Mouse (Mus musculus): ENCODE results near the gene Cacng2.
"Not testable (repeated sequence)": the region's sequence is repeated elsewhere in the genome, so short reads cannot be mapped to it uniquely, and the experiment has no call there.

Cacng2 gene

DNA sequence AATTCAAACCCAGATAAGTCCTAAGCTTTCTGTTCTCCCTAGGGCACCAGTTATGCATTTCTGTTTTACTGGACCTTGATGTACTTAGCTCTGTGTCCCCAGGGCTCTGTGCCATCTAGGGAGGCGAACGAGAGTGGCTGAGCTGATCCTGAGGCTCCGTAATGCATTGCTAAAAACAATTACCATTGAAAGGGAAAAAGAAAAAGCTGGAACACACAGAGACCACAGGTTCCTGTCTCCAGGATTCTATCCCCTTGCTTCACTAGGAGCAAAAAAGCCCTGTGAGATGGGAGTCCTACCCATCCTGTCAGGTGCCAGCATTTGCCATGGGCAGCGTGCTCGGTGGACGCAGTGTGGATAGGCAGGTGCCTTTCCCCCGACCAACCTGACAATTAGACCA, 38.4 kb downstream of the Cacng2 start:
- no peak for DNase-seq

DNA sequence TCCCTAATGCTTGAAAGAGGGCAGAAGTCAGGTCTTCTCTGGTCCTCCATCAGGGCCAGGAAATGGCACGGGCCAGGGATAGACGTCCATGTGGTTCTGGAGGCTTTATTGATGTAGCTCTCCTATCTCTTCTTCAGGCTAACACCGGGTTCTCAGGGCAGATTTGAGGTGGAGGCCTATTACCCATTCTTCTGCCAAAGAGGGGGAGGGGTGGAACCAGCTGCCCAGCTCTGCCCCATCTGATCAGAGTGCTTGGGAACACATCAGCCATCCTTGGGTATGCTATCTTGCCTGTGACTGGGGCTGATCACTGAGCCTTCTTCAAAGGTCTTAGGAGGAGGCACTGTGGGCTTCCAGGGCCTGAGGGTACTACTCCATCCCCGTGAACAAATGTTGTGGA, 39.5 kb downstream of the Cacng2 start:
- DNase-seq: no peak

DNA sequence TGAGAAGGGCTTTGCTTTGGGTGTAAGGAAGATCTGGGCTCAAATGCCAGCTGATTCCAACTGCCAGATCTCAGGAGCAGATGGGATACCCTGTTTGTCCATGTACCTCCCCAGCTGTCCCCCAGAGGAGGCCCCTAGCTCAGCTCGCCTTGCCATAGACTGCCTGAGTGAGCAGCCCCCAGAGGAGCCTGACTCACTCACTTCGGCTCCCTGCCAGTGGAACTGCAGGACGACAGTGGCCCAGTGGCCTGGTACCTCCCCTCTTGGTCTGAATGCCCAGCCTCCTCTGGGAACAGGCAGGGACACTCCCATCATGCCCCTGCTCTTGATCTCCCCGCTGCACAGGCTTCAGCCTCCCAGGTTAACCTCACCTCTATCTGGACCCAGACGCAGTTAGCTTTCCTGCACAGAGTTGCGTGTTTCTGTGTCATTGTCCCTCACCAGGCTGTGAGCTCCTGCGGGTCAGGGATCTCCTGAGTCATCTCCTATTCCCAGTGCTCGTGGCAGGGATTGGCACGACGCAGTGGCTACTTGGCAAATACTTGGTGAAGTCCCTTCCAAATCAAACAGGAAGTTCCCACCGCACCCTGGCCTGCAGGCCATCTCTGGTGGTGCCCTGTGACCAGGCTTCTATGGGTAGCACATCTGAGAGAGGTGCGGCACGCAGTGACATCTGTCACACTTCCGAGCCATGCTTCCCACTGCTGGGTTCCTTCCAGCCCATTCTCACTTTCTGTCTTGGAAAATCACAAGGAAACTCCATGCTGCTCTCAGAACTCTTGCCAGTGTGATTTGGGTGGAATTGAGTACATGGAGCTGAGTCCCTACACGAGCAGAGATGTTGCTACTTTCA, 40.8 kb downstream of the Cacng2 start:
- DNase-seq: peak; percentile 36

DNA sequence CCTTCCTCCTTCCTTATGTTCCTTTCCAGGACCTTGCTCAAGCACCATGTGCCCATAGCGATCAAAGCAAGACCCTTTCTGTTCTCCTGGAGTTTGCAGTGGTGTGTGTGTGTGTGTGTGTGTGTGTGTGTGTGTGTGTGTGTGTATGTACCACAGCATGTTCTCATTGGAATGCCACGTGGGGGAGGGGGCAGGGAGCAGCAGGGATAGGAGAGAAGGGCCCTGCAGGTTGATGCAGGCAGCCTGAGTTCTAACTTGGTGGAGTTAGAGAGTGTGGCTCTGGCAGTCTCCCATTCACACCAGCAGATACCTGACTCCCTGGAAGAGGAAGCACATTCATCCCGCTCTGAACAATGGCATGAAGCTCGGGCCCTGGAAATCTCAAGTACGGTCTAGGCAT, 41.6 kb downstream of the Cacng2 start:
- no peak for DNase-seq

DNA sequence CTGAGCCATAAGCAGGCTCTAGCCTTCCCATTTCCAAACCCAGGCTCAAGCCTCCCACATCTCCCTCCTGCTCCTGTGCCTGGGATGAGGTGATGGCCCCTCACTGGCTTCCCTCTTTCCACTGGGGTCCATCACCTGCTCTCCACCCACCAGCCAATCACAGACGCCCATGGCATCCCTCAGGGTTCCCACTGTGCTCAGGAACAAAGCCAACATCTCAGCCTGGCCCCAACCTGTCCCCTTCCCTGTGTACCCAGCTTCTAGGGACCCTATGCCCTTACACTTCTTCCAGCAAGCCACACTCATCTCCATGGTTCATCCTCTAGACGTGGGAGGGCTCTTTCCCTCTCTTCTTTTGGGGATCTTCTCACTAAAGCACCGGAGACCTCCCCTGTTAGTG, 43.9 kb downstream of the Cacng2 start:
- DNase-seq: no peak

DNA sequence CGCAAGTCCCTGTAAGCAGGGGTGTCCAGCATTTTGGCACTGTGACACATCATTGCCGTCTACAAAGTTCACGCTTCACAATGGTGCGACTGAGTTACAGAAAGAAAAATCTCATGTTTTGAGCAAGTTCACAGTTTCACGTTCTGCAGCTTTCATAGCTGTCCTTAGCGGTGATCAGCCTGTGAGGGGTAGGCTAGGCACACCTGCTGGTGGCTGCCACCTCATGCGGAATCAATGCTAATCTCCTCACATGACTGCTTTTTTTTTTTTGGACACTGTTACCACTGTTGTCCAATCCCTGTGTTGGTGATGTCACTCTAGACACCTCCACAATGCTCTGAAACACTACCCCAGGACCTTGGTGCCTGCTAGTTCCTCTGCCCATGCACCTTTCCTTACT, 46.7 kb downstream of the Cacng2 start:
- DNase-seq: no peak

DNA sequence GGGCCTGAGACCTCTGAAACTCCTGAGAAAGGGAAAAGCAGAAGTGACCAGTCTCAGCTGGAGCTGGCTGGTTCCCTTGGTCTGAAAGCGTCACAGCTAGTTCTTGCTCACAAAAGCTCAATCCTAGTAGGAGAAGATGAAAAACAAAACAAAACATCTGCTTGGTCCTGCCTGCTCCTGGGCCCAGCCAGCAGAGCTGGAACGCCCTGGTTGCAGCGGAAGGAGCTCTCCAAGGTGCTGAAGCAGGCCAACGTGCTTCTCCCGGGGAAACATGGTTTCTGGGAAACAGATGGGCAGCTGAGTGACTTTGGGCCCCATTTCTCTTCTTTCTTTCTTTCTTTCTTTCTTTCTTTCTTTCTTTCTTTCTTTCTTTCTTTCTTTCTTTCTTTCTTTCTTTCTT, 53.4 kb downstream of the Cacng2 start:
- no peak for DNase-seq

DNA sequence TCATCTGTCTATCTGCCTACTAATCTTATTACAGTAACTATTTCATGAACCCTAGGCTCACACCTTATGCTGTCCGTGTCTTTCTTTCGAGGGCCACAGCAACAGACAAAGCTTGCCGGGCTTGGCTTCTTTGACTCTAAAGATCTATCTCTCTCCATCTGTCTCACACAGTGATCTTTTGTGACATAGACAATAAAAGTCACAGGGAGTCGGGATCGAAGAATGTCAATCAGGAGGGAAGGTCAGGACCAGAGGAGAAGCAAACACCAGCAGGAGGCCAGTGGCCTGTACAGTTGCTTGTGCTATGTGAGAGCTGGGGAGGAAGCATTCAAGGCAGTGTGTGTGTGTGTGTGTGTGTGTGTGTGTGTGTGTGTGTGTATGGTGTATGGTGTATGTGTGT, 54.3 kb downstream of the Cacng2 start:
- no peak for DNase-seq

DNA sequence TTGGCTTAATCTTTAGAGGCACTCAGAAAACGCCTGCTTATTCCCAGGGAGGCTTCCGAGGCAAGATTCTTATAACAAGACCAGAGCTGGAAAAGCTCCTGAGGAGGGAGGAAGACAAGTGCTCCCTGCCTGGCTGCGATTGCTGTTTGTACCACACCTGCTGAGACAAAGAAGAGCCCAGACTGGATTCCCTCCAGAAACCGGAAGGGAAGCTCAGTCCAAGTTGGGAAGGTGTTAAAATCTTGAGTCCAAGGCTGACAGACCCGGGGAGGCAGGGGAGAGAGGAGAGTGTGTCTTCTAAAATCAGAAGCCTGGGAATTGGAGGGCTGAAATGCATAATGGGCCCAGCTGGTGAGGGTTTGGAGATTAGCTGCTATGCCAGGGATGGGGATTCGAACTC, 55.5 kb downstream of the Cacng2 start:
- peak; percentile 39 for DNase-seq

DNA sequence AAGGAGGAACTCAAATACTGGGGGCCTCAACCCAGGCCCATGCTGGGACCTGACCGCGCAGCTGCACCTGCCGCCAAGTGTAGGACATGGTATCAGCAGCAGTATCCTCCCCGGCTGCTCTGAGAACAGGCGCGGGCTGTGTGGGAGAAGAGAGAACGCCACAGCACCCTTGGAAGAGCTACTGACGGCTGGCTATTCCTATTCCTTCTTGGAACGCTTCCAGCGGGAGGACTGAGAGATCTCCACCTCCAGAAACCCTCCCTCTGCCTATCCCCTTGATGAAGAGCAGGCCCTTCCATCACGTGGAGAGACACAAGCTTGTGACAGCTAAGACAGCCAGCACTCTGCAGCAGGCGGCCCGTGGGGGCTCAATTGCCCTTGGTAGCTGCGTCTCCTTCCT, 57.4 kb downstream of the Cacng2 start:
- peak; percentile 57 for DNase-seq

DNA sequence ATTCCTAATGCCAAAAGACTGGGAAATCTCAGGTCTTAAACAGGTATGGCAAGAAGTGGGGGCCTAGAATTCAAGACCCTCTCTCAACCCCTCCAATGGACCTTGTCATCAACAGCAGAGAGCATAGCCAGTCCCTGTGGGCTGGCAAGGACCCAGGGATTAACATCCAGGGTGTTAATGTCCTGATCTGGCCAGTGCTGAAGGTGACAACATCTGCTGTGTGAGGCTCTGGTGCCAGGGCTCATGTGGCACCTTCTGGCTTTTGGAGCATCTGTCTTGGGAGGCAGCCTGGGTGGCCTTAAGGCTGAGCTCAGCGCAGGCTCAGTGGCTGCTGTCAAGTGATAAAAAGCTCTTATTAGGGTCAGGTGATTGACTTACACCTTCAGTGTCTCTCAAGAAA, 62.9 kb downstream of the Cacng2 start:
- DNase-seq: no peak

DNA sequence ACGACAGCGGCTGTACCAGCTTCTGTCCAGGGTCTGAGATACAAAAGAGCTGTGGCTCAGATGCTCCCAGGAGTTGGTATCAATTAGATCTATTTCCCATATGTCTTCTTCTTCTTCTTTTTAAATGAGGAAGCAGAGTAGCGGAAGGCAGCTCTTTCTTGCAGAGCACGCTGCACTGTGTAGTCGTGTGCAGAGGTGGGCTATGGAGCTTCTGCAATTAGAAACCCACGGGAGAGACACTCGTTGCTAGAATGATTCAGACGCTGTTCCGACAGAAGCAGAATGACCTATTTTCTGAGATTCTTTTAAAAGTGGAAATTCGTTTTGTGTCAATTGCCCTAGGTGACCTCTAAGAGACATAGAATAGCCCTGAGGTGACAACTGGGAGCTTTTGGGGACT, 69.1 kb downstream of the Cacng2 start:
- DNase-seq: no peak

DNA sequence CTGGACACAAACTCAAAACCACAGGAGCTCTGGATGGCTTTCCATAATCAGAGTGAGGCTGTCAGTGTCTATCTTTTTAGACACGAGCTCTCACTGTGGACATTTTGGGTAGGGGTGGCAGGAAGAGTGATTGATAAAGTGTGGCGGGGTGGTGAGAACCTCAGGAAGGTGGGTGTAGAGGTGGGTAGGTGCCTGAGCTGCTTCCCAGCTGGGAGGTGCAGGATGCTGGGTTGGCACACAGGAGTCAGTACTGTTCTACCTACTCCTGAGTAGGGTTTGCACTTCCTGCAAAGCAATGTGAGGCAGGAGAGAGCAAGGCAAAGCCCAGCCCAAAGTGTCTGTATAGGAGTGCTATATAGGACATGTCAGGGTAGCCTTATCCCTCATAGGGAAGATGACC, 69.9 kb downstream of the Cacng2 start:
- DNase-seq: no peak

DNA sequence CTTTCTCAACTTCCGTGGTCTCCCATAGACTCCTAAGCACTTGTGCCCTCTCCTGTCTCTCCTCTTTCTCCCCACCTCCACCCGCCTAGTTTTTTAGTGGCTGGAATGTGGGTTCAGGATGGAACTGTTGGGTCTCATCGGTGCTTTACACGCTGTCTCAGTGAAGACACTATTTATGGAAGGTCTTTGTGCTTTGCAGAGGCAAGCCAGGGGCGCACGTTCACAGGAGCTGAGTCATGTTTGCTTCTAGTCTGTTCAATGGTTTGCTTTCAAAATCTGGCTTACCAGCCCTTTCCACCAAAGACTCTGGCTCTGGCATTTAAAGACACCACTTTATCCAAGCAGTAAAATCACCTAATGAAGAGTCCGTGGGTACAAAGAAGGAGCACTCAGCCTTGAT, 74.0 kb downstream of the Cacng2 start:
- DNase-seq: no peak

DNA sequence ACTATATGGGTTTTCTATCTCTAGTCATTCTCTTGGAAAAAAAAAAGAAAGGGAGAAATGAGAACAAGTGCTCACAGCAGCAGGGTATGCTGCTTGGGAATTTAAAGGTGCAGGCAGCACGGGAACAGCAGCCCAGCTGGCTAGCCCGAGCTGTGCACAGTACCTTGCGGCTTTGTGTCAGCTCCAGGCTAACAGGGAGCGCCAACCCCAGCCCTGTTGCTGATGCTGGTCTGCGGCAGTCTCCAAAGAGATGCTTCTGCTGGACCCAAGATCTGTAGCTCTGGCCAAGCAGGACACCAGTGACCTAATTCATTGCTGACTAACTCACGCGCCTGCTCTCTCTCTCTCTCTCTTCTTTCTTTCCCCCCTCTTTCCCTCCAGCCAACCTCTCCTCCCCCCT, 74.5 kb downstream of the Cacng2 start:
- DNase-seq: peak; percentile 38

DNA sequence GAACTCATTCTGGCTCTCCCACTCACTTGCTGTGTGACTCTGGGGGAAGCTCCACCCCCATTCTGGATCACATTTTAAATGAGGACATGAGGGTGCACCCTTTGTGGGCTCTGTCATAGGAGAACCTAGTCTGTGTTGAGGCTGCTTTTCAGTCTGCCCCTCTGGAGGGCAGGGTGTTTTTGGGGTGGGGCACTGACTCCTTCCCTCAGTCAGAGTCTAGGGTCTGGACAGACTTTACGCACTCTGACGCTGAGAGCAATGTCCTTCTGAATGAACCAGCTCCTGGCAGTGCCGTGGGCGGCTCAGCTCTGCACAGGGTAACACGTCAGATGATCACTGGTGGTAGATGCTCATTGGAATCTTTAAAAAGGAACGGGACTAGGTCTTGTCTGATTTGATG, 75.0 kb downstream of the Cacng2 start:
- peak; percentile 66 for DNase-seq

DNA sequence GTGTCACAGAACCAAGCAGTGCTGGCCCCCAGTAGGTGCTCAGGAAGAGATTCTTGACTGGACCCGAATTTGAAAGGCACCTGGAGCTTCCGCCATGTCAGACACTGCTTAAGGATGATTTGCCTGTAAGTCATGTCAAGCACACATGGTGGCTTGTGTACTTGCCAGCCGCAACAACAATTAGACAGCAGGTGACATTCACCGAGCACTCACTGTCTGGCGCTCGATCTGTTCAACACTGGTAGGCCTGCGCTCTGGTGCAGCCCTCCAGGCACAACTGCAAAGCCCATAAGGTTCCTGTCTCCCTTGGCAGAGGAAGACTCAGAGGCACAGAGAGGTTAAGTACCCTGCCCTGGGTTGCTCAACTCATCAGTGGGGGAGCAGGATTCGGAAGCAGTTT, 77.1 kb downstream of the Cacng2 start:
- no peak for DNase-seq

DNA sequence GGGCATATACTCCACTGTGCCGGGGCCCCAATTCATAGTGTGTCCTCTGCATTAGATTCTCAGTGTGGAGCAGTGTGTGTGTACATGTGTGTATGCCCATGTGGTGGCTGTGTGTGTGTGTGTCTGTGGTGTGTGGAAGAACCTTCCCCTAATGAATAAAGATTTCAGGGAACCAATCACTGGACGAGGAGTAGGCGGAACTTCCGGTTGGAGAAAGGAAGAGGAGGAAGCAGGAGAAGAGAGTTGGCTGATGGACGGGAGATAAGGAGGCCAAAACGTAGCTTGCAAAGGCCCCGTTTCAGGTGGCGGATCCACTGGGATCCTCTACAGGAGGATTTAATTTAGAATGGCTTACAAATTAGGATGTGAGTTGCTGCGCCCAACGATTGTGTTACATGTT, 82.2 kb downstream of the Cacng2 start:
- no peak for DNase-seq

DNA sequence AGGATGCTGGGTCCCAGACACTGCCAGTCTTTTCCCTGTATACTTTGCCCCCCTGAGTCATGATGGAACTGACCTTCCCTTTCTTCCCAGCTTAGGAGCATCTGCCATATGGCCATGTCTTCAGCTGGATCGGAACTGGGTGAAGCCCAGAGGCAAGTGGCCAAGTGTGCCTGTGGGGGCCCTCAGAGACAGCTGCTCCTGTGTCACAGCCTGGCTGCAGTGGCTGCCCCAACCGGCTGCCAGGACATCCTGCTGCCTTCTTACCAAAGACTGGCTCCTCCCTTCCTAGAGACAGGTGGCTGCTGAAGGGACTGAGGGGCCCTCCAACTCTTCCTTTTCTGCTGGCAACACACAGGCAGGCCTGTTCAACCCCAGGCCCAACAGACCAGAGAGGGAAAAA, 83.2 kb downstream of the Cacng2 start:
- no peak for DNase-seq

DNA sequence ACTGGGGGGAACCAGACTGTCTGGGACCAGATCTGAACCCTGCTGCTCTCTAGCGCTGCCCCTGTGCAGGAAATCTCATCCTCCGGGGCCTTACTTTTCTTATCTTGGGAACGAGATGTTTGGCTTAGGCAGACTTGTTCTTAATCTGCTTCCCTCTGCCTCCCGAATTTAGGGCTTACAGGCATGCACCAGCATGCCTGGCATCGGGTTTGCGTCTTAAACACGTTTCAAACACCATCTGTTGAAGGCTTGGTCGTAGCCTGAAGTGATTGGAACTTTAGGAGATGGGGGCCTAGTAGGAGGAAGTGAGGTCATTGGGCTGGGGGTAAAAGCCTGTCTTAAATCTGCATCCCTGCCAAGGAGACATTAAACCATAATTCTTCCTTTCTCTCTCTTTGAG, 89.9 kb downstream of the Cacng2 start:
- no peak for DNase-seq

DNA sequence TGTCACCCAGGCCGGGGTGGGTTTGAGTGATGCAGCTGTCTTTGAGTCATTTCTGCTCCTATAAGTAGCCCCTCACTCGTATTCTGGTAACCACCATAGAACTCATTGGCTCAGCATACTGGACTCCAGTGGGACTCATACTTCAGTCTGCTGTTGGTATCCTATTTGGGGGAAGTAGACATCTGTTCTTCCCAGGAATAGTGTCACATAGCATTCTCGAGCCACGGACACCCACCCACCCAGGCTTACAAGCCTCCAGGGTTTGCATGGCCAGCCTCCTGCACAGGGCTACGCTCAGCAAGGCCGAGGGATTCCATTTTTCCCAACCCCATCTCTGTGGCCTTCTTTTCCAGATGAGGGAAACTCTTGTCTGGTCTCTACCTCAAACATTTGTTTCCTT, 93.3 kb downstream of the Cacng2 start:
- DNase-seq: no peak

DNA sequence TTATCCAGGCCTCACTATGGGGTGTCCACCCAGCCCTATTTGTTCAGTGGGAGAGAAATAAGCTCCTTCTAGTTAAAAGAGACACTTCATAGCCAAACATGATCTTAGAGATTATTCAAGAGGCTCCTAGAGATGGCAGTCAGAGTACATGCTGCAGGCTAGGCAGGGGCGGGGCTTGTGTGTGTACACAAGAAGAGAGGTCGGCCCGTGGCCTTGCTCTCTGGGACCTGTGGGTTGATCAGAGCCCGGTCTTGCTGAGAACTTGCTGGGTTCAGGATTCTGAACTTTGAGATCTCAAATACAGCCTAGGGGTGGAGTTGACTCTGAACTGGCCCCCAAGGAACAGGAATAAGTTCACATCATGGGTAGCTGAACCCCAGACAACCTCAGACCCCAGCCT, 95.6 kb downstream of the Cacng2 start:
- no peak for DNase-seq

DNA sequence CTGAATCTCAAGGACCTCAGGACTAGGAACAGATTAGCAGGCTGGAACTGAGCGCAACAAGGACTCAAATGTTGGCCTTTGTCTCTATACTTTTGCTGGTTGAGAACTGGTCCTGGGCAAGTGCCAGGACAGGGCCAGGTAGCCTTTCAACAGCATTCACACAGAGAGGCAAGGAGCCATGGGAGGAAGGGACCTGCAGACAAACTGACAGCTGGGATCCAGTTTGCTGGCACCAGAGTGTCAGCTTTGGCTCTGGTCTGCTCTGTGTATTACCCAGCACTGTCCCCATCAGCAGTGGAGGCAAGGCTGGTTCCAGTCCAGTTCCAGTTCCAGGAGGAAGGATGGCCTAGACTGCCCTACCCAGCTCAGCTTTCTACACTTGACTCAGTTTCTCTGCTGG, 105.8 kb downstream of the Cacng2 start:
- DNase-seq: no peak

DNA sequence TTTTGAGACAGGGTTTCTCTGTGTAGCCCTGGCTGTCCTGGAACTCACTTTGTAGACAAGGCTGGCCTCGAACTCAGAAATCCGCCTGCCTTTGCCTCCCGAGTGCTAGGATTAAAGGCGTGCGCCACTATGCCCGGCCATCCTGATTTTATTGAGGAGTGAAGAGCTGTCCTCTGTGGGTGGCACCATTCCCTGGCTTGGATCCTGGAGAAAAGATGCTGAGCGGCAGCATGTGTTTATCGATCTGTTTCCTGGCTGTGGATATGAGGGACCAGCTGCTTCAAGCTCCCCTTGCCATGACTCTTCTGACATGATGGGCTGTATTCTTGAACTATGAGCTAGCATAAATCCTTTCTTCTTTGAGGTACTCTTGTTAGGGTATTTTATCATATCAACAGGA, 111.6 kb downstream of the Cacng2 start:
- not testable (repeated sequence) for DNase-seq

DNA sequence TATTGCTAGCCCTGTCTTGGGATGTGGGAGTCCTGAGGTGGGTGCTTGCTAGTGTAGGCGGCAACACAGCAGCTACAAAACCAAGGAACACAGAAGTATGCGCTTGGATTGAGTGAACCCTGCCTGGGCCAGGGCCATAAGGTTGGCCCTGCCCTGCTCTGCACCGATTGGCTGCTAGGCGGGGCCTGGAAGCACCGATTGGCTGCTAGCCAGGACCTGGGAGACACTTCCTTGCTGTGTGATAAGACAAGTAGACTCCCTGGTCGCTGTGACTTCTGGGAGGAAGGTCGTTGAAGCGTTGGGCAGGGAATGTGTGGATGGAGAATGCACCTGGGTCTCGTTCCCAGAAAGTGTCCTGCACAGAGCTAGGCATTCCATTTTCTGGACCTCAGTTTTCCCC, 115.9 kb downstream of the Cacng2 start:
- DNase-seq: no peak
